Mouse (Mus musculus): ENCODE results near the gene 1700067P10Rik. TPM values are rescaled to one million over a fixed set of nuclear protein-coding genes. Genes with fewer than 3 reads are reported as not detected.
A peak's percentile ranks its signal among the peaks of the same experiment; 100 is the strongest.

The 1700067P10Rik gene
- polyA plus RNA-seq, 1 experiment from 2014 or later = not detected

DNA sequence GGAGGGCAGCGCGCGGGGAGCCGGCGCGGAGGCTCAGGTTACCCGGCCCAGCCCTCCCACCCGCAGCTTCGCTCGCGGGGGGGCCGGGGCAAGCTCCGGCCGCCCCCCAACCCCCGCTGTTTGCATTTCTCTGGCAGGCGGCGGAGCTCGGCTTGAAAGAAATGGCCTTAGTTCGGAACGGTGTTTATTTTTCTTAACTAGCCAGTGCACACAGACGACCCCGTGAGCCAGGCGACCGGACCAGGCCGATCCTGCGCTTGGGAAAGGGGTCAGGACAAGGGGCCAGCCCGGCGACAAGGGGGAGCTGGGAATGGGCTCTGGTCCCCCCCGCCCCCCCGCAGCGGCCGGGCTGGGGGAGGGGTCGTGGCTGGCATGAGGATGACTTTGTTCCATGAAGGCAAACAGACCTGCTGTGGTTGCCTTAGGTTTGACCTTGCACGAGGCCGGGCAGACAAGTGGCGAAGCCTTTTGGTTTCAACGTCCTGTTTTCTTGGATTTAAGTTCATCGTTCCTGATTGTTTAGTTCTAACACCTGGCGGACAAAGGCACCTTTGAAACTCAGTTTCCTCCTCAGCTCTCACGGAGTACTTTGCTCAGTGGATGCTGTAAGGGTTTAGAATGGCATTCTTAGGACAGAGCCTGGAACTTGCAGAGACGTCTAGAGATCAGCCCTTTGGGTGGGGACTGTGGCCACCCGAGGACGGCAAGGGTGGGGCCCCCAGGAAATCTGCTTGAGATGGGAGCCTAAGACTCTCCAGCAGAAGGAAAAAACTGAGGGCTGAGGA lies 8.8 kb downstream of the 1700067P10Rik start:
- H3K9ac ChIP-seq = peak overlapping the region; percentile 23
- peaks cover 4% of the 10 kb centered on the region; the same call in 1 of the 2 replicates for H3K9me3 ChIP-seq
- whole genome bisulfite sequencing = under 1% methylated on average over 42 of the region's 43 CpGs
- H3K27me3 ChIP-seq (replicated peaks) = peaks cover 45% of the 10 kb centered on the region
- no peaks in the 10 kb centered on the region for H3K36me3 ChIP-seq
- peak overlapping the region; percentile 85 for H3K4me2 ChIP-seq (replicated peaks)
- peak; percentile 29 for ATAC-seq
- H3K27ac ChIP-seq = no peak overlapping the region
- H3K4me1 ChIP-seq (replicated peaks) = peaks cover 32% of the 10 kb centered on the region
- peak overlapping the region; percentile 33 for H3K4me3 ChIP-seq (replicated peaks)

DNA sequence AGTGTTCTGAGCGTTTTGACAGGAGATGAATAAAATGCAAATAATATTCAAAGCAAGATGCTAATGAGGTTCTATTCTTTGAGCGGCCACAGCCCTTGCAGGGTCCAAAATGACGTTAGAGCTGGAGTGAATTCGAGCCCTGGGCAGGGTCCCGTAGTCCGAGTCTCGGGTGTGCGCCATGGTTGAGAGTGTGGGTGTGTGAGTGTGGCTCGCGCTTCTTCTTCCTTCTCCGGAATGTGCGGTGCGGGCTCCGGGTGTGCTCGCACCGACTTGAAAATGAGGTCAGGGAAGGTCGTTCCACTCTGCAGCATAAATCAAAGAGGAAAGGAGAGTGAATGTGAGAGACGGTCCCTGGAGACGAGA lies 9.4 kb downstream of the 1700067P10Rik start:
- Histone ChIP-seq H3K4me2 (replicated peaks) (peak overlapping the region; percentile 85), H3K27ac (no peak overlapping the region), H3K36me3 (no peaks in the 10 kb centered on the region), H3K4me3 (replicated peaks) (peak overlapping the region; percentile 33), H3K9me3 (peaks cover 2% of the 10 kb centered on the region; the same call in 1 of the 2 replicates), H3K4me1 (replicated peaks) (peaks cover 32% of the 10 kb centered on the region), H3K9ac (no peak overlapping the region), H3K27me3 (replicated peaks) (peaks cover 45% of the 10 kb centered on the region)
- no peak for ATAC-seq
- WGBS = under 1% methylated on average over 19 of the region's 19 CpGs

DNA sequence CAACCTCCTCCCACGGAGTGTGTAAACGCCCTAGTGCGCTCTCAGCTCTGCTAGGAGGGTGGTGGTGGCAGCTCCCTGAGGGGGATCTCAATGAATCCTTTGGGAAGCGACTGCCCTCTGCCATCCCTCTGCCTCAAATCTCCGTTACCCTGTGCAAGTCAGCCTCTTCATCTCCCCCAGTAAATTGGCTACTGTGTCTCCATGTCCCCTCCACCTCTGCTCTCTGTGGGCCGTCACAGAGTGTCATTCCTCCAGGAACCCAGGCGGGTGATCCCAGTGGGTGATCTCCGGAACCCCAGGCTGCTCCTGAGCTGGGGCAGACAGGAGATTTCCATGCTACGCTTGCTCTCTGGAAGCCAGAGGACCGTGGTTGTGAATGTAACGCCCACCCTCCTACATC lies 10.2 kb downstream of the 1700067P10Rik start:
- Histone ChIP-seq H3K9ac (no peak overlapping the region), H3K4me2 (replicated peaks) (no peak overlapping the region), H3K27ac (no peak overlapping the region), H3K4me1 (replicated peaks) (peaks cover 32% of the 10 kb centered on the region), H3K9me3 (no peaks in the 10 kb centered on the region), H3K27me3 (replicated peaks) (peaks cover 40% of the 10 kb centered on the region), H3K4me3 (replicated peaks) (no peak overlapping the region), H3K36me3 (no peaks in the 10 kb centered on the region)
- ATAC-seq = no peak
- WGBS = 52% methylated on average over 11 of the region's 11 CpGs

DNA sequence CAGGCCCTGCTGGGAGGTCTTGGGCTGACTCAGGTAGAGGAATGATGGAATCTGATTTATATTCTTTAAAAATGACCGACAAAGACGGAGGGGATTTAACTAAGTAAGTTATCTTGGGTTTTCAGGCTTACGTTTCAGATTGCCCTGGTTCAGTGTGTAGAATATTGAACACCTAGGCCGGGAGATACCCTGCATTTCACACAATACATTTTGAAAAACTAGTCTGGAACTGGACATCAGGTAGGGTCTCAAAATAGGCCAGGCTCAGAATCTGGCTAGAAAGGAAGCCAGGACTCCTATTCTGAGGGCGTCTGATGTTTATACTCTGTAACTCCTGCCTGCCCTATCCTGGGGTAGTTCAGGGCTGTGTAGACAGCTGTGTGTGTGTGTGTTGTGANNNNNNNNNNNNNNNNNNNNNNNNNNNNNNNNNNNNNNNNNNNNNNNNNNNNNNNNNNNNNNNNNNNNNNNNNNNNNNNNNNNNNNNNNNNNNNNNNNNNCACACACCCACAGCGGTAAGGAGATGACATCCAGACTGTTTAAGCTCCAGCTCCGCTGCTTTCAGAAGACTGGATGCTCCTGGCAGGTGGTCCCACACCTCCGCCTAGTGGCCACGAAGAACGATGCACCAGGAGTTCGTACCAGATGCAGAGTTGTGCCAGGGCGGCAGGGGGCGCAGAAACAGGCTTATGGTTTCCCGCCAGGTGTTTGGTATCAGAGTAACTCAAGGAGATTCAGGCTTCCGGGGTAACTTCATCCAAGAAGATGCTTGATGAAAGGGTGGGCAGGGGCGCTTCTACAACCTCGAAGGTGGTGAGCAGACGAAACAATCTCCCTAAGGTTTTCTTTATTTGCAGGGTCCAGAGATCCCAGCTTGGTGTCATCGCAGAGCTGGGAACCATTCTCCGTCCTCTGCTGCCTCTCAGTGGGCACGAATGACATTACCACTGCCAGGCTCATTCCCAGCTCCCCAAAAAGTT lies 11.6 kb downstream of the 1700067P10Rik start:
- WGBS = 12% methylated on average over 21 of the region's 21 CpGs
- peak; percentile 80 for ATAC-seq
- Histone ChIP-seq H3K36me3 (no peaks in the 10 kb centered on the region), H3K27me3 (replicated peaks) (peaks cover 35% of the 10 kb centered on the region), H3K9ac (no peak overlapping the region), H3K4me2 (replicated peaks) (peak overlapping the region; percentile 62), H3K4me1 (replicated peaks) (peaks cover 28% of the 10 kb centered on the region), H3K27ac (no peak overlapping the region), H3K9me3 (no peaks in the 10 kb centered on the region), H3K4me3 (replicated peaks) (peak overlapping the region; percentile 30)

DNA sequence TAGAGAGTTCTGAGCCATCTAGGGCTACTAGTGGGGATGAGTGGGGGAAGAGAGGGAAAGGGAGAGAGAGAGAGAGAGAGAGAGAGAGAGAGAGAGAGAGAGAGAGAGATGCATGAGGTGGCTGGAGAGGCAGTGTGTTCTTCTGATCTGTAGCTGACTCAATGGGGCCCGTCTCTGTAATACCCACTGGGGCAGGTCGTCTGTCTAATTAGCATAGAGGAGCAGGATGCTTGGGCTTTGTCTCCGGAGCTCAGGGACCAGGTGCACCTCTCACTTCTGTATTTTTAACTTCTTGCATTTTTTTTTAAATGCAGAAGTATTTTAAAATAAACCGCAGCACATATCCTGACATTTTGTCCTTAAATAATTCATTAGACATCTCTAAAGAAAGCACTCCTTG lies 18.2 kb downstream of the 1700067P10Rik start:
- no peak for ATAC-seq
- H3K9ac ChIP-seq = no peak overlapping the region
- no peak overlapping the region for H3K4me2 ChIP-seq (replicated peaks)
- H3K27me3 ChIP-seq (replicated peaks) = no peaks in the 10 kb centered on the region
- 64% methylated on average over 4 of the region's 4 CpGs for WGBS
- H3K9me3 ChIP-seq = no peaks in the 10 kb centered on the region
- H3K36me3 ChIP-seq = no peaks in the 10 kb centered on the region
- H3K4me3 ChIP-seq (replicated peaks) = no peak overlapping the region
- H3K4me1 ChIP-seq (replicated peaks) = no peaks in the 10 kb centered on the region
- no peak overlapping the region for H3K27ac ChIP-seq

DNA sequence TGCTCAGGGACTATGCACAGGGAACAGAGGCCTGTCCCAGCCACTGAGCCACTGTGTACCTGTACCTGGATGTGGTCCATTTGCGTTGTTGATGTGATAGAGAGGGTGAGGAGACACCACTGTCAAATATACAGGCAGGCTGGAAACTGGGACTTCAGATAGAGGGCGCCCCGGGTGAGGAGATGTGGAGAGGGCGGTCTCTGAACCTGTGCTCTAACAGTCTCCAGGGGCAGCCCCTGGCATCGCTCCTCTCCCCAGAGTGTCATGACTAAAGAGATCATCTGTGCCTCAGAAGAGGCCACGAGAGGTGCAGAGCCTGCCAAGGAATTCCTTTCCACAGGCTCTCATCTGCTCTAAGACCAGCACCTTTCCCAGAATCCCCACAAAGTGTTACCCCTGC lies 18.7 kb downstream of the 1700067P10Rik start:
- Histone ChIP-seq H3K4me3 (replicated peaks) (no peak overlapping the region), H3K4me2 (replicated peaks) (no peak overlapping the region), H3K4me1 (replicated peaks) (no peaks in the 10 kb centered on the region), H3K9me3 (no peaks in the 10 kb centered on the region), H3K27ac (no peak overlapping the region), H3K36me3 (no peaks in the 10 kb centered on the region), H3K27me3 (replicated peaks) (no peaks in the 10 kb centered on the region), H3K9ac (no peak overlapping the region)
- 53% methylated on average over 6 of the region's 6 CpGs for WGBS
- ATAC-seq = no peak

DNA sequence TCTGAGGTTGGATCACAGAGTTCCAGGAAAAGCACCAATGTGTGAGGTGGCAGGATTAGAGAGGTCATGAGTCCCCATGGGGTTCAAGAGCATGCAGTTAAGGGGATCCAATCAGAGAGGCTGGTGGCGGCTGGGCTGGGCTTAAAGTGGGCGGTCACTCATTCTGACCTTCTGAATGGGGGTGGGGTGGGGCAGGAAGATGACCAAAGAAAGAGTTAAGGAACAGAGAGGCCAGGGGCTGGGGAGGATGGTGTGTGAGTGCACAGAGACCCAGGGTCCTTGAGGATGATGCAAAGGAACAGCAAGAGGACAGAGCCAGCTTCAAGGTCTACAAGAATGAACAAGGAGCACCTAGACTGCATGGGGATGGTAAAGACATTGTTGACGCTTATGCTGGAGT lies 19.4 kb downstream of the 1700067P10Rik start:
- Histone ChIP-seq H3K27ac (no peak overlapping the region), H3K4me1 (replicated peaks) (no peaks in the 10 kb centered on the region), H3K4me3 (replicated peaks) (no peak overlapping the region), H3K27me3 (replicated peaks) (no peaks in the 10 kb centered on the region), H3K9me3 (0 out of 2 replicates have a peak, but pooled peaks cover 2% of the 10 kb centered on the region), H3K36me3 (no peaks in the 10 kb centered on the region), H3K9ac (no peak overlapping the region), H3K4me2 (replicated peaks) (no peak overlapping the region)
- ATAC-seq = no peak
- WGBS = 85% methylated on average over 3 of the region's 3 CpGs

DNA sequence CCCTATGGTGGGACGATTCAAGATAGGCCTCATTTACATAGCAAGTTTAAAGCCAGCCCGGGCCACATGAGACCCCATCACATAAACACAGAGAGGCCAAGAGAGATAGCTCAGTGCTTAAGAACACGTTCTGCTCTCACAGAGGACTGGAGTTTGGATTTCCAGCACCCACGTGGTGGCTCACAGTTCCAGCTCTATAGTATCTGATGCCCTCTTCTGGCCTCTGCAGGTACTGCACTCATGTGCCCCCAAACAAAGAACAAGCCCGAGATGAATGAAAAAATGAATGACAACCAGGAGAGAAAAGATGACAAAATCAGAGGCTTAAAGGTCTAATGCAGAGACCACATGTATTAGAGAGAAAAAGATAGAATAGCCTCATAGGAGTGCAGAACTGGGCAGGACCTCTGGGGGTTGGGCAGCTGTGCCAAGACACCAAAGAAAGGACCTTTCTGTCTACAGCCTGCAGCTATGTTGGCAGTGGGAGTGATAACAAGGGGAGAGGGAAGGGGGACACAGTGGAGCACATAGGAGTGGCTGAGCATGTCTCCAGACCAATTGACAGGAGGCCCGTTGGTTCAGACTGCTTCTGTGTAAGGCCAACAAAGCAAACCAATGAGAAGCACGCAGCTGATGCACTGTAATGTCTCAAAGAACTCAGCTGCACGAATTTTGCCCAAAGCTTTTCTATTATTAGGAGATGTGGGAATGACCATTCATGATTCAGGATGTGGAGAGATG lies 21.6 kb downstream of the 1700067P10Rik start:
- Histone ChIP-seq H3K9ac (no peak overlapping the region), H3K4me3 (replicated peaks) (no peak overlapping the region), H3K36me3 (no peaks in the 10 kb centered on the region), H3K4me2 (replicated peaks) (no peak overlapping the region), H3K27me3 (replicated peaks) (no peaks in the 10 kb centered on the region), H3K27ac (no peak overlapping the region), H3K4me1 (replicated peaks) (no peaks in the 10 kb centered on the region), H3K9me3 (0 out of 2 replicates have a peak, but pooled peaks cover 4% of the 10 kb centered on the region)
- no peak for ATAC-seq
- WGBS = 56% methylated on average over 8 of the region's 8 CpGs

DNA sequence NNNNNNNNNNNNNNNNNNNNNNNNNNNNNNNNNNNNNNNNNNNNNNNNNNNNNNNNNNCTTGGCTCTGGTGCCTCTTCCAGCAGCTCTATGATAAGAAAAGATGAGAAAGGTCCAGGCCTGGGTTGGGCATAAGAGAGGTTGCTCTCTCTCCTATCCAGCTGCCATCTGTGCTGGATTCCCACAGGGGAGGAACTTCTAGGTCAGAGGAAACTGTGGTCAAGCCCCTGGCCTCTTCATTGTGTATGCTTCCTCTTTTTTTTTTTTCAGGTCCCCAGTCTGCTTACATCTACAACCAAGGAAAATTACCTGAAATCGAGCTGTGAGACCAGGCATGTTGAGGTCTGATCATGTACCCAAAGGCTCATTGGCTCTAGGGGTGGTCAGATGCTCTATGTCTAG lies 29.5 kb downstream of the 1700067P10Rik start:
- no peaks in the 10 kb centered on the region for H3K36me3 ChIP-seq

DNA sequence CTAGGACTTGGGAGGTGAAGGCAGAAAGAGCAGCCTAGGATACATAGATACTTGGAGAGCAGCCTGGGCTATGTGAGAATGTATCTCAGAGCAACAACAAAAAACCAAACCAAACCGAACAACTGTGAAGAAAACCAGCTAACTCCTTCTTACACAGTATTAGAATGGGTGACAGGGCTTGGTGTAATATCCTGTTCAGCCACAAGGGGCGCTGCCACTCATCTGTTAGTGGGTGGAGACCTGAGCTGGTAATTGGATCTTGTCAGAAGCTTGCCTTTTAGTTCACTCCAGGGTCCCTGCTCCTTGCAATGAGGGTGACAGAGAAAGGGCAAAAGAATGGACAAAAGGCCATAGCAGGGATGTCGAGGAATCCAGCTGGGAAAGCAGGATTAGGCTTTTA lies 30.5 kb downstream of the 1700067P10Rik start:
- Histone ChIP-seq H3K27ac (no peak overlapping the region), H3K9ac (no peak overlapping the region), H3K27me3 (replicated peaks) (no peaks in the 10 kb centered on the region), H3K4me2 (replicated peaks) (no peak overlapping the region), H3K4me3 (replicated peaks) (no peak overlapping the region), H3K9me3 (no peaks in the 10 kb centered on the region), H3K4me1 (replicated peaks) (no peaks in the 10 kb centered on the region), H3K36me3 (no peaks in the 10 kb centered on the region)
- peak; percentile 59 for ATAC-seq
- 22% methylated on average over 3 of the region's 3 CpGs for WGBS

More for the DNA sequence above, 29.5 kb downstream of the 1700067P10Rik start:
- no peak for ATAC-seq
- Histone ChIP-seq H3K9me3 (0 out of 2 replicates have a peak, but pooled peaks cover 2% of the 10 kb centered on the region), H3K27ac (no peak overlapping the region), H3K4me2 (replicated peaks) (no peak overlapping the region), H3K4me1 (replicated peaks) (no peaks in the 10 kb centered on the region), H3K4me3 (replicated peaks) (no peak overlapping the region), H3K9ac (no peak overlapping the region), H3K27me3 (replicated peaks) (no peaks in the 10 kb centered on the region)
- 74% methylated on average over 1 of the region's 1 CpGs for WGBS

DNA sequence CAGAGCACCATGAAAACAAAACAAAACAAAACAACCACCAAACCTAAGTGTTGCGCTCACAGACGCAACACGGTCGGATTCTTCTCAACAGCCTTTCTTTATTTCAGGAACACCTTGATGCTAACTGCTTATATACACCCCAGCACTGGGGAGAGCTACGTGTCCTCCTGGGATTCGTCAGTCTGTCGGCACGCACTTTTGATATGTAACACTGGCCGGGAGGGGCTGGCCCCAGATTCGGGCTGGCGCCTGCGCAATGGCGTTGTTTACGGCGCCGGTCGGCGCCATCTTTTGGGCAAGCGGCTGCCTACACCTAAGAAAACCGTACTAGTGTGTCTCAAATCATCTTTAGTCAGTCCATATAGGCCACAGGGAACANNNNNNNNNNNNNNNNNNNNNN lies 31.3 kb downstream of the 1700067P10Rik start:
- no peaks in the 10 kb centered on the region for H3K36me3 ChIP-seq
- H3K27me3 ChIP-seq (replicated peaks) = no peaks in the 10 kb centered on the region
- WGBS = 86% methylated on average over 20 of the region's 20 CpGs
- no peak overlapping the region for H3K27ac ChIP-seq
- no peak for ATAC-seq
- H3K4me3 ChIP-seq (replicated peaks) = no peak overlapping the region
- no peaks in the 10 kb centered on the region for H3K4me1 ChIP-seq (replicated peaks)
- H3K4me2 ChIP-seq (replicated peaks) = no peak overlapping the region
- H3K9ac ChIP-seq = no peak overlapping the region
- no peaks in the 10 kb centered on the region for H3K9me3 ChIP-seq

DNA sequence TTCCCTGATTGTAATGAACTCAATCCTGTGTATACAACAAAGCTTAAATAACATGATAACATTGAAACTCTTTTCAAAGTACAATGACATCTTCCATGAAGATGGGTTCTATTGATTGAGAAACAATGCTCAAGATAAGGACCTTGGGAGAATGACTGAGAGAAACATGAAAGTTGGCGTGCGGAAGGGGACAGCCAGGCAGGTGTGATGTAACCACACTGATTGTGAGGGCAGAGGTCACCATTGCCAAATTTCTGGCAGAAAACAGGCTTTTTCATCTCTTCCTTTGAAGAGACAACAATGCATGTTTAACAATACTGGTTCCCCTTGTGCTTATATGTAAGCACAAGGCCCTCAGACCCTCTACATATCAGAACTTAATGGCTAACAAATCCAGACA lies 43.7 kb downstream of the 1700067P10Rik start:
- no peaks in the 10 kb centered on the region for H3K4me1 ChIP-seq (replicated peaks)
- 83% methylated on average over 2 of the region's 2 CpGs for WGBS
- no peak for ATAC-seq
- H3K4me2 ChIP-seq (replicated peaks) = no peak overlapping the region
- no peaks in the 10 kb centered on the region for H3K27me3 ChIP-seq (replicated peaks)
- H3K27ac ChIP-seq = no peak overlapping the region
- no peaks in the 10 kb centered on the region for H3K9me3 ChIP-seq
- no peak overlapping the region for H3K4me3 ChIP-seq (replicated peaks)
- no peak overlapping the region for H3K9ac ChIP-seq
- H3K36me3 ChIP-seq = no peaks in the 10 kb centered on the region

All from intestine, embryonic 15.5 days (tissue).